Mouse (Mus musculus) brown adipose tissue, adult 24 weeks (tissue): Measurements from ENCODE around the gene Tufm. TPM values are rescaled to one million over a fixed set of nuclear protein-coding genes. Genes with fewer than 3 reads are reported as not detected.

Experiments used
- polyA plus RNA-seq: library from polyadenylated mRNA; stranded (reverse); fragments of >200 nt; gene quantifications from 2 replicates; pipeline ENCODE4 v1.2.4, GENCODE M21; 2012; ENCODE audit not compliant: missing spikeins, insufficient read depth, insufficient read length

The Tufm gene
- polyA plus RNA-seq, 1 experiment: 254 TPM

Other genes with a start within 250 kb of the Tufm start
- 53.6 and 76.7 TPM in 2 replicates for gene Sbk1, start 214.7 kb upstream of the Tufm start, polyA plus RNA-seq
- 1.7 TPM in 1 of 2 replicates, not detected in the other for gene Lat, start 117.8 kb upstream of the Tufm start, polyA plus RNA-seq
- 10.1 and 12.6 TPM in 2 replicates for gene Spns1, start 109.9 kb upstream of the Tufm start, polyA plus RNA-seq
- 1.2 and 2.5 TPM in 2 replicates for gene Nfatc2ip, start 90.6 kb upstream of the Tufm start, polyA plus RNA-seq
- 2.4 TPM in 1 of 2 replicates, not detected in the other for gene Cd19, start 72.5 kb upstream of the Tufm start, polyA plus RNA-seq
- gene Rabep2, start 58.6 kb upstream of the Tufm start, polyA plus RNA-seq: 2.9 and 6.4 TPM in 2 replicates
- 236 and 316 TPM in 2 replicates for gene Atp2a1, start 24.3 kb upstream of the Tufm start, polyA plus RNA-seq
- gene Sh2b1, start 11.9 kb upstream of the Tufm start, polyA plus RNA-seq: 34.7 and 38.2 TPM in 2 replicates
- gene Atxn2l, start 16.1 kb downstream of the Tufm start, polyA plus RNA-seq: 21.4 and 27.7 TPM in 2 replicates
- gene Eif3c, start 79.0 kb downstream of the Tufm start, polyA plus RNA-seq: 108 and 123 TPM in 2 replicates
- gene Apobr, start 97.6 kb downstream of the Tufm start, polyA plus RNA-seq: 5.8 and 12.6 TPM in 2 replicates
- gene Cln3, start 98.5 kb downstream of the Tufm start, polyA plus RNA-seq: 16.1 and 18.9 TPM in 2 replicates
- gene Il27, start 107.6 kb downstream of the Tufm start, polyA plus RNA-seq: not detected in 2 replicates
- gene Nupr1, start 143.5 kb downstream of the Tufm start, polyA plus RNA-seq: 89.5 and 149 TPM in 2 replicates
- gene Sgf29, start 161.9 kb downstream of the Tufm start, polyA plus RNA-seq: 18.3 and 20.6 TPM in 2 replicates
- gene Sult1a1, start 189.1 kb downstream of the Tufm start, polyA plus RNA-seq: 40.9 and 98.4 TPM in 2 replicates
- 40.0 and 49.0 TPM in 2 replicates for gene Bola2, start 208.0 kb downstream of the Tufm start, polyA plus RNA-seq
- 4.0 and 5.8 TPM in 2 replicates for gene Slx1b, start 208.4 kb downstream of the Tufm start, polyA plus RNA-seq
- 8.5 and 10.0 TPM in 2 replicates for gene Coro1a, start 220.4 kb downstream of the Tufm start, polyA plus RNA-seq